Mouse (Mus musculus): ENCODE measurements around the gene Etl4. TPM values are rescaled to one million over a fixed set of nuclear protein-coding genes. Genes with fewer than 3 reads are reported as not detected.
"Not testable (repeated sequence)": the region's sequence is repeated elsewhere in the genome, so short reads cannot be mapped to it uniquely, and the experiment has no call there.

The Etl4 gene
- total RNA-seq, 2 experiments from 2014 or later = 41.5 to 45.9 TPM

DNA sequence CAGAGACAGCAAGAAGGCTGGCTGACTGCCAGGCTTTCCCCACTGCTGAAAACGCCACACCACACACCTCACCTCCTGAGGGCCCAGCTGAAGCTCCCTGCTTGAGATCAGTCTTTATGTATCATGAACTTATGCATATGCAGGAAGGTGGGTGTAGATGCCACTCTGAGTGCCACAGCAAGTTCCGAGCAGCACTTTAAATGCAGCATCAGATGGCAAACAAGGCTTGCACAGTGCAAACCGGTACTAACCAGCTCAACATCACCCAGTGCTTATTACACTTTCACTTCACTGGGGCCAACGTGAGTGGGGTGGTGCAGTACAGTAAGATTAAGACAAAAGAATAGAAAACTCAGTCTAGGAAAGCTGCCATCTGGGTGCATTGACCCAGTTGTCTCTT, 235.8 kb downstream of the Etl4 start:
- intact Hi-C loops (cut with DNase I) = no loop called here
- no peak for DNase-seq

- DNase-seq = peak in 1 of 2 experiments; percentile 9
- intact Hi-C loops (cut with DNase I) = loop anchor here (2.0 to 5.0 kb wide), 2 partner anchors 36 to 80 kb away; no protein-coding TSS in a partner anchor
Observed at GRCm38 (mm10) chr2:20167073-20167472, 257.5 kb downstream of the Etl4 start.

GRCm38 (mm10) chr2:20167566-20167965, 258.0 kb downstream of the Etl4 start:
- DNase-seq = peak; percentile 73 to 81
- intact Hi-C loops (cut with DNase I) = loop anchor here (2.0 to 5.0 kb wide), 2 partner anchors 35 to 80 kb away; no protein-coding TSS in a partner anchor

DNA sequence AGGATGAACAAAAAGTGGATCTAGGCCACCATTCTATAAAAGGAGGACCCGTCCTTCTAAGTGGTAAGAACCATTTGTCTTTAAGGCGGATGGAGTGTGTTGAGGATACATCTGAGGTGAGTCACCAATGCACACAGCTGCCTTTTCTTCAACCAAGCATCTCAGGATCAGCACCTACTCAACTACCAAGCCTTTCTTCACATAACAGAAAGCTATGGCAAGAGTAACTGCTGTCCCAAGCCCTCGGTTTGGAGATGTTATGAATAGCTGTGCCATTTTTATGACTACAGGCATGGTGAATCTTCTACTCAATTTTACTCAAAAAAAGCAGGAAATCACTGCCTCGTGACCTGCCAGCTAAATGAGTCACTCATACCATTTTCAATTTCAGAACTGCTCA, 258.6 kb downstream of the Etl4 start:
- intact Hi-C loops (cut with DNase I) = loop anchor here (5.0 kb wide), 1 partner anchor 79 kb away; no protein-coding TSS in a partner anchor
- DNase-seq = no peak

- intact Hi-C loops (cut with DNase I); DNase-seq: not testable (repeated sequence)
Observed at GRCm38 (mm10) chr2:20176456-20177184, 267.0 kb downstream of the Etl4 start.

- DNase-seq; intact Hi-C loops (cut with DNase I): not testable (repeated sequence)
Observed at GRCm38 (mm10) chr2:20177236-20177635, 267.7 kb downstream of the Etl4 start.

GRCm38 (mm10) chr2:20180561-20180960, 271.0 kb downstream of the Etl4 start:
- intact Hi-C loops (cut with DNase I); DNase-seq: not testable (repeated sequence)

DNA sequence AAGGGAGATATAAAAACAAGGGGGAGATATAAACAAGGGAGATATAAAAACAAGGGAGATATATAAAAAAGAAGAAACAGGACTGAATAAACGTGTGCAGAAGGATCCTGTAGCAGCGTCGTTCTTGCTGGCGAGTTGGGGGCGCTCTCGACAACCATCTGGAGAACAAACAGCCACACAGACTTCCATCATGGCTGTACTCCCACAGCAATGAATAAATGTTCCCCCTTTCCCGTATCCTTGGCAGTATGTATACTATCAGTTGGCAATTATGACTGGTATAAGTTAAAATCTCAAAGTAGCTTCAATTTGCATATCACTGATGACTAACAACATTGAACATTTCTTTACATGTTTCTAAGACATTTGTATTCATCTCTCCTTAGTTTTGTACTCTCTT, 277.6 kb downstream of the Etl4 start:
- DNase-seq; intact Hi-C loops (cut with DNase I): not testable (repeated sequence)

- intact Hi-C loops (cut with DNase I) = loop anchor here (2.0 kb wide), 1 partner anchor 36 kb away; no protein-coding TSS in a partner anchor
- DNase-seq = peak; percentile 57 to 58
Observed at GRCm38 (mm10) chr2:20203011-20203410, 293.4 kb downstream of the Etl4 start.

DNA sequence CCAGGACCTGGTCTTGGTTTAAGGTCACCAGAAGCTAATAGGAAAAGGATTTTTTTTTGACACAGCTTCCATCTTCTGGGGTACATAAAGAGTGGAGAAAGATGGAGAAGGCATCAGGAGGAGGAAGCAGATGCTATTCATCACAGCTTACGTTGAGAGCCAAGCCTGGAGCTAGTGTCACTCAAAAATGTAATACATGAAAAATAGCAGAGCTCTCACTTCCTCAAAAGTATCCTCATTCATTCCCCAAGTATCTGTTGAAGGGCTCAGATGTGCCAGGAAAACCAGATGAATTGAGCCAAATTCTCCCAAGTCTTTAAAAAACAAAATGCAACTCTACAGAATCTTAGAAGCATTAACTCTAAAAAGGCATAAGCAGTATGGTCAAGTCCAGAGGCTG, 297.1 kb downstream of the Etl4 start:
- peak; percentile 6 to 9 for DNase-seq
- intact Hi-C loops (cut with DNase I) = no loop called here

DNA sequence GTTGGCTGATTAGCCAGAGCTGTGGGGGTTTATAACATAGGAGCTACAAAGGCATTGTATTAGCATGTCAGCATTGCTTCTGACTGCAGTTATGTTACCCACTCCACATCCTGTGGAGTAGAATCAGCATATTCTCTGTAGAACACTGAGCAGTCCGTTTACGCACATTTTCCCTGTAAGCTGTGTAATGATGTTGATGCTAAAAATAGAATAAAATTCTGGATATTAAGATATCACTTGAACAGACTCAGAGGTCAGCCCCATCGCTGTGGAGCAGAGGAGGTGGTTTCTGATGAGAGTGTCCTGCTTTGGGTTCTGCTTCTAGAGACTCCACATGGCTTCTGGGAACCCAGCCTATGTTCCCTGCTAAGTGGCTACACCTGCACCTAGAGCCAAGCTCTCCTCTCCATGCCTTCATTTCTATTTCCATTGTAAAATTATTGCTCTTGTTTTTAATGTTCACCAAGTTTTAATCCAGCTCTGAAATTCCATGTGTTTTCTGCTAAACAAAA, 299.2 kb downstream of the Etl4 start:
- intact Hi-C loops (cut with DNase I) = no loop called here
- DNase-seq = peak; percentile 15 to 27

GRCm38 (mm10) chr2:20209359-20209758, 299.8 kb downstream of the Etl4 start:
- no peak for DNase-seq
- intact Hi-C loops (cut with DNase I) = no loop called here

DNA sequence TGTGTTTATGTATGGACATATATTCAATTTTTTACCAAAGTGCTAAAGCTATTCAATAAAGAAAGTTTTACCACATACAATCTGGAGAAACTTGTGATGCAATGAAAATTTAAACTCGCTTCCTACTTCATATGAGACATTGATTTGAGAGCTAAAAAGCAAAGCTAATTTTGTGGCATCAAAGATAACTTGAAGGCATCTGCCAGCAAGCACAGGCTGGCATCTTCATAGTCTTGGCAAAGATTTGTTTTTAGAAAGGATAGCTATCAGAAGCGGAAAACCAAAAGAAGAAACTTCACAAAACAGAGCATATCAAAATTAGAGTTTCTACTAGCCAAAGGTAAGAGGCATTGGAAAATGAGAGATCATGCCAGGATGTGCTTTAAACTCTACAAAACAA, 306.7 kb downstream of the Etl4 start:
- intact Hi-C loops (cut with DNase I) = no loop called here
- no peak for DNase-seq

- intact Hi-C loops (cut with DNase I) = no loop called here
- DNase-seq = no peak
Observed at GRCm38 (mm10) chr2:20216686-20217437, 307.3 kb downstream of the Etl4 start.

GRCm38 (mm10) chr2:20231371-20231770, 321.8 kb downstream of the Etl4 start:
- DNase-seq = no peak
- intact Hi-C loops (cut with DNase I) = no loop called here

GRCm38 (mm10) chr2:20248043-20248664, 338.6 kb downstream of the Etl4 start:
- intact Hi-C loops (cut with DNase I) = loop anchor here (5.0 kb wide), 1 partner anchor 81 kb away; no protein-coding TSS in a partner anchor
- DNase-seq = no peak

GRCm38 (mm10) chr2:20249403-20249802, 339.8 kb downstream of the Etl4 start:
- intact Hi-C loops (cut with DNase I) = loop anchor here (5.0 kb wide), 1 partner anchor 82 kb away; no protein-coding TSS in a partner anchor
- DNase-seq = peak; percentile 52 to 59

GRCm38 (mm10) chr2:20276124-20276523, 366.5 kb downstream of the Etl4 start:
- DNase-seq = peak; percentile 57 to 76
- intact Hi-C loops (cut with DNase I) = loop anchor here (1.0 to 5.0 kb wide), 4 partner anchors 218 to 505 kb away; no protein-coding TSS in a partner anchor

GRCm38 (mm10) chr2:20281903-20282302, 372.3 kb downstream of the Etl4 start:
- intact Hi-C loops (cut with DNase I) = no loop called here
- DNase-seq = no peak

- DNase-seq = no peak
- intact Hi-C loops (cut with DNase I) = no loop called here
Observed at GRCm38 (mm10) chr2:20284425-20284824, 374.8 kb downstream of the Etl4 start.
